Mouse (Mus musculus) ZHBTc4 (cell line): ENCODE measurements at regions not wholly inside any gene's neighbourhood (a gene's known extent, or its start where the extent isn't known, plus 50 kb on each side); places are given as distances from the start of the nearest gene placed in this dataset.
A peak's percentile ranks its signal among the peaks of the same experiment; 100 is the strongest.

Experiments used
- DNase-seq: peaks from one replicate; pipeline ENCODE4 v3.0.0-alpha.2; 2011; ENCODE audit warnings: low read depth, low spot score

DNA sequence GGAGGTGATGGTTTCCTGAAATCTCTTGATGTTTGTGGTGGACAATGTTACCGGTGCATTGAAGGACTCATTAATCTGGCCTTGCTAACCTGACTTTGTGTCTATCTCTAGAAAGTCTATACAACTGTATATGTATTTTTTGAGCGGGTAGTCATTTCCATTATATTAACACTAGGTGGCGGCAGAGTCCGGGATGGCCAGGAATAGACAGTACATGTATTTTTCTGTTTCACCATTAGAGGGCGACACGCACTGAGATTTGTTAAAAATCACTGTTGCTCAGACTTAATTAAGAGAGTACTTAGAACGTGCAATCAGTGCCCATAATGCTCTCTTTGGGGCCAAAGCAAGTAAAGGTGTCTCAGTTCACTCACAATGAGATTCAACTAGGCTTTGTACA lies 146.1 kb upstream of the Il1rapl2 start:
- DNase-seq, result peak; percentile 50
